Mouse (Mus musculus) ES-Bruce4 (cell line): ENCODE data around the gene Cacng8. TPM values are rescaled to one million over a fixed set of nuclear protein-coding genes. Genes with fewer than 3 reads are reported as not detected.
A peak's percentile ranks its signal among the peaks of the same experiment; 100 is the strongest.

Experiments used
- H3K27ac ChIP-seq: 2 replicates; pipeline ENCODE4 v1.5.1; 2012; ENCODE audit warnings: low read length, inconsistent platforms; ENCODE audit not compliant: insufficient read depth
- H3K27me3 ChIP-seq: 2 replicates; pipeline ENCODE4 v1.6.1; 2012; ENCODE audit warnings: mild to moderate bottlenecking, low read length, inconsistent platforms; ENCODE audit not compliant: control insufficient read depth, poor library complexity, insufficient read depth, severe bottlenecking
- H3K36me3 ChIP-seq: 2 replicates; pipeline ENCODE4 v1.6.1; 2012; ENCODE audit warnings: inconsistent platforms, mild to moderate bottlenecking, low read length, moderate library complexity; ENCODE audit not compliant: control insufficient read depth, poor library complexity, insufficient read depth, severe bottlenecking
- H3K4me1 ChIP-seq: one replicate; pipeline ENCODE4 v1.8.1; 2011; ENCODE audit warnings: low read length; ENCODE audit not compliant: control insufficient read depth, insufficient read depth
- H3K4me3 ChIP-seq: 2 replicates; pipeline ENCODE4 v1.5.1; 2011; ENCODE audit warnings: low read depth, mild to moderate bottlenecking, low read length
- H3K9ac ChIP-seq: 2 replicates; pipeline ENCODE4 v1.6.1; 2012; ENCODE audit warnings: low read depth, mild to moderate bottlenecking, inconsistent platforms; ENCODE audit not compliant: poor library complexity, severe bottlenecking
- H3K9me3 ChIP-seq: replicated peaks from 2 replicates; pipeline ENCODE4 v1.6.1; 2012; ENCODE audit warnings: mild to moderate bottlenecking, low read length, inconsistent platforms; ENCODE audit not compliant: control insufficient read depth, poor library complexity, insufficient read depth, severe bottlenecking
- CTCF ChIP-seq: IDR thresholded peaks from one replicate; pipeline ENCODE4 v1.8.1; 2011; ENCODE audit warnings: low read depth, low read length
- EP300 ChIP-seq: IDR thresholded peaks from 2 replicates; pipeline ENCODE4 v1.6.1; 2011; ENCODE audit warnings: low read depth, low read length; ENCODE audit not compliant: insufficient read depth
- POLR2A ChIP-seq: IDR thresholded peaks from one replicate; pipeline ENCODE4 v1.8.1; 2011; ENCODE audit warnings: low read length; ENCODE audit not compliant: insufficient read depth
- polyA plus RNA-seq: library from polyadenylated mRNA; stranded (reverse); fragments of >200 nt; gene quantifications from 2 replicates; pipeline ENCODE4 v1.2.4, GENCODE M21; 2011; ENCODE audit warnings: low read depth; ENCODE audit not compliant: missing spikeins, insufficient read depth, insufficient read length

Cacng8 gene
- polyA plus RNA-seq, result 5.2 and 7.6 TPM in 2 replicates

- no peaks in the 10 kb centered on the region for H3K27me3 ChIP-seq
- H3K9ac ChIP-seq, result peak within 1 kb of the TSS; percentile 66
- H3K9me3 ChIP-seq, result no peaks in the 10 kb centered on the region
- 0 out of 2 replicates have a peak within 1 kb of the TSS, but pooled peaks have one; percentile 59 for H3K27ac ChIP-seq
- H3K4me1 ChIP-seq, result peaks cover 2% of the 10 kb centered on the region
- peak within 1 kb of the TSS; percentile 76 for H3K4me3 ChIP-seq
- H3K36me3 ChIP-seq, result no peaks in the 10 kb centered on the region
- no peak for TF ChIP-seq POLR2A
- no peak for TF ChIP-seq EP300
- no peak for TF ChIP-seq CTCF
Observed at GRCm38 (mm10) chr7:3390413-3391080, at the start of gene Cacng8. Gene Cacng8 (plus strand): TSS chr7:3390683.

- Histone ChIP-seq H3K27ac (no peak overlapping the region), H3K4me1 (peaks cover 5% of the 10 kb centered on the region), H3K27me3 (no peaks in the 10 kb centered on the region), H3K9ac (no peak overlapping the region), H3K9me3 (no peaks in the 10 kb centered on the region), H3K36me3 (peaks cover 15% of the 10 kb centered on the region), H3K4me3 (no peak overlapping the region)
- TF ChIP-seq CTCF (no peak), POLR2A (no peak), EP300 (no peak)
Observed at GRCm38 (mm10) chr7:3343861-3344260, 46.6 kb upstream of the Cacng8 start.

- Histone ChIP-seq H3K27me3 (no peaks in the 10 kb centered on the region), H3K4me1 (peaks cover 7% of the 10 kb centered on the region), H3K36me3 (peaks cover 15% of the 10 kb centered on the region), H3K9me3 (no peaks in the 10 kb centered on the region), H3K27ac (peak overlapping the region; percentile 56; the same call in 1 of the 2 replicates), H3K4me3 (no peak overlapping the region), H3K9ac (no peak overlapping the region)
- TF ChIP-seq EP300, result no peak
Observed at GRCm38 (mm10) chr7:3345301-3345700, 45.2 kb upstream of the Cacng8 start.

GRCm38 (mm10) chr7:3347366-3348287, 42.9 kb upstream of the Cacng8 start:
- H3K27me3 ChIP-seq, result no peaks in the 10 kb centered on the region
- no peaks in the 10 kb centered on the region for H3K9me3 ChIP-seq
- peak; percentile 98 for TF ChIP-seq EP300
- TF ChIP-seq CTCF, result no peak
- H3K4me3 ChIP-seq, result peak overlapping the region; percentile 37
- H3K36me3 ChIP-seq, result peaks cover 2% of the 10 kb centered on the region; the same call in 1 of the 2 replicates
- H3K4me1 ChIP-seq, result peaks cover 5% of the 10 kb centered on the region
- peak overlapping the region; percentile 27 for H3K9ac ChIP-seq
- peak overlapping the region; percentile 99 for H3K27ac ChIP-seq

GRCm38 (mm10) chr7:3348326-3348725, 42.2 kb upstream of the Cacng8 start:
- TF ChIP-seq POLR2A, result no peak
- no peak for TF ChIP-seq EP300
- TF ChIP-seq CTCF, result no peak
- peaks cover 5% of the 10 kb centered on the region for H3K4me1 ChIP-seq
- H3K9ac ChIP-seq, result 0 out of 2 replicates have a peak overlapping the region, but pooled peaks have one; percentile 28
- no peak overlapping the region for H3K4me3 ChIP-seq
- no peaks in the 10 kb centered on the region for H3K27me3 ChIP-seq
- H3K36me3 ChIP-seq, result peaks cover 2% of the 10 kb centered on the region; the same call in 1 of the 2 replicates
- H3K27ac ChIP-seq, result peak overlapping the region; percentile 99
- H3K9me3 ChIP-seq, result no peaks in the 10 kb centered on the region
